Mouse (Mus musculus): ENCODE data around the gene Fahd1. TPM values are rescaled to one million over a fixed set of nuclear protein-coding genes. Genes with fewer than 3 reads are reported as not detected.
A peak's percentile ranks its signal among the peaks of the same experiment; 100 is the strongest.

The Fahd1 gene
- polyA plus RNA-seq, 1 experiment, result 31.1 TPM

GRCm38 (mm10) chr17:24878117-24878397 lies 27.9 kb upstream of the Fahd1 start:
- no peak overlapping the region for H3K27ac ChIP-seq (ENCODE audit: insufficient read depth, low read length)
- H3K4me1 ChIP-seq (ENCODE audit: control insufficient read depth, insufficient read depth, low read length), result no peaks in the 10 kb centered on the region
- no peak overlapping the region for H3K4me3 ChIP-seq (replicated peaks; ENCODE audit: insufficient read depth, low read depth, low read length)
- DNase-seq, result no peak
- no peak for TF ChIP-seq CTCF (IDR thresholded peaks at IDR 0.05; ENCODE audit: borderline replicate concordance, insufficient read depth, low read depth, low read length)
- TF ChIP-seq POLR2A (IDR thresholded peaks at IDR 0.05; ENCODE audit: borderline replicate concordance, insufficient read depth, low read length), result no peak
- WGBS, result 45% methylated on average over 5 of the region's 5 CpGs
- H3K27me3 ChIP-seq (ENCODE audit: control insufficient read depth, insufficient read depth, low read length), result no peaks in the 10 kb centered on the region

GRCm38 (mm10) chr17:24877336-24878116 lies 27.4 kb upstream of the Fahd1 start:
- DNase-seq, result no peak
- TF ChIP-seq CTCF (IDR thresholded peaks at IDR 0.05; ENCODE audit: borderline replicate concordance, insufficient read depth, low read depth, low read length) (no peak), POLR2A (IDR thresholded peaks at IDR 0.05; ENCODE audit: borderline replicate concordance, insufficient read depth, low read length) (no peak)
- WGBS, result 62% methylated on average over 10 of the region's 10 CpGs
- Histone ChIP-seq H3K27ac (ENCODE audit: insufficient read depth, low read length) (no peak overlapping the region), H3K4me1 (ENCODE audit: control insufficient read depth, insufficient read depth, low read length) (no peaks in the 10 kb centered on the region), H3K27me3 (ENCODE audit: control insufficient read depth, insufficient read depth, low read length) (no peaks in the 10 kb centered on the region), H3K4me3 (replicated peaks; ENCODE audit: insufficient read depth, low read depth, low read length) (no peak overlapping the region)

GRCm38 (mm10) chr17:24874989-24875388 lies 24.8 kb upstream of the Fahd1 start:
- DNase-seq, result no peak
- no peak overlapping the region for H3K27ac ChIP-seq (ENCODE audit: insufficient read depth, low read length)
- WGBS, result 71% methylated on average over 8 of the region's 8 CpGs
- no peaks in the 10 kb centered on the region for H3K4me1 ChIP-seq (ENCODE audit: control insufficient read depth, insufficient read depth, low read length)
- H3K27me3 ChIP-seq (ENCODE audit: control insufficient read depth, insufficient read depth, low read length), result no peaks in the 10 kb centered on the region
- H3K4me3 ChIP-seq (replicated peaks; ENCODE audit: insufficient read depth, low read depth, low read length), result no peak overlapping the region
- TF ChIP-seq POLR2A (IDR thresholded peaks at IDR 0.05; ENCODE audit: borderline replicate concordance, insufficient read depth, low read length), result no peak

- H3K4me1 ChIP-seq (ENCODE audit: control insufficient read depth, insufficient read depth, low read length), result no peaks in the 10 kb centered on the region
- no peak for DNase-seq
Measured at GRCm38 (mm10) chr17:24874405-24874745, 24.2 kb upstream of the Fahd1 start.

GRCm38 (mm10) chr17:24873695-24874404 lies 23.7 kb upstream of the Fahd1 start:
- Histone ChIP-seq H3K4me1 (ENCODE audit: control insufficient read depth, insufficient read depth, low read length) (no peaks in the 10 kb centered on the region), H3K27me3 (ENCODE audit: control insufficient read depth, insufficient read depth, low read length) (no peaks in the 10 kb centered on the region), H3K4me3 (replicated peaks; ENCODE audit: insufficient read depth, low read depth, low read length) (no peak overlapping the region), H3K27ac (ENCODE audit: insufficient read depth, low read length) (no peak overlapping the region)
- DNase-seq, result no peak
- TF ChIP-seq POLR2A (IDR thresholded peaks at IDR 0.05; ENCODE audit: borderline replicate concordance, insufficient read depth, low read length) (no peak), CTCF (IDR thresholded peaks at IDR 0.05; ENCODE audit: borderline replicate concordance, insufficient read depth, low read depth, low read length) (no peak)
- 49% methylated on average over 4 of the region's 4 CpGs for WGBS

More at GRCm38 (mm10) chr17:24874405-24874745, 24.2 kb upstream of the Fahd1 start:
- whole genome bisulfite sequencing, result 17% methylated on average over 1 of the region's 1 CpGs
- TF ChIP-seq POLR2A (IDR thresholded peaks at IDR 0.05; ENCODE audit: borderline replicate concordance, insufficient read depth, low read length), result no peak
- TF ChIP-seq CTCF (IDR thresholded peaks at IDR 0.05; ENCODE audit: borderline replicate concordance, insufficient read depth, low read depth, low read length), result no peak
- Histone ChIP-seq H3K27ac (ENCODE audit: insufficient read depth, low read length) (no peak overlapping the region), H3K4me3 (replicated peaks; ENCODE audit: insufficient read depth, low read depth, low read length) (no peak overlapping the region), H3K27me3 (ENCODE audit: control insufficient read depth, insufficient read depth, low read length) (no peaks in the 10 kb centered on the region)

- no peak overlapping the region for H3K27ac ChIP-seq (ENCODE audit: insufficient read depth, low read length)
- H3K4me1 ChIP-seq (ENCODE audit: control insufficient read depth, insufficient read depth, low read length), result peaks cover 20% of the 10 kb centered on the region
- DNase-seq, result no peak
- WGBS, result 83% methylated on average over 10 of the region's 10 CpGs
- TF ChIP-seq POLR2A (IDR thresholded peaks at IDR 0.05; ENCODE audit: borderline replicate concordance, insufficient read depth, low read length) (no peak), CTCF (IDR thresholded peaks at IDR 0.05; ENCODE audit: borderline replicate concordance, insufficient read depth, low read depth, low read length) (no peak)
- H3K4me3 ChIP-seq (replicated peaks; ENCODE audit: insufficient read depth, low read depth, low read length), result no peak overlapping the region
- H3K27me3 ChIP-seq (ENCODE audit: control insufficient read depth, insufficient read depth, low read length), result no peaks in the 10 kb centered on the region
Measured at GRCm38 (mm10) chr17:24867914-24868313, 17.8 kb upstream of the Fahd1 start.

GRCm38 (mm10) chr17:24865776-24866175 lies 15.6 kb upstream of the Fahd1 start, which contains the start of gene Igfals:
Igfals (plus strand) TSS chr17:24865997.
- TF ChIP-seq CTCF (IDR thresholded peaks at IDR 0.05; ENCODE audit: borderline replicate concordance, insufficient read depth, low read depth, low read length) (no peak), POLR2A (IDR thresholded peaks at IDR 0.05; ENCODE audit: borderline replicate concordance, insufficient read depth, low read length) (peak; percentile 46; the same call in 1 of the 2 replicates)
- WGBS, result 17% methylated on average over 8 of the region's 8 CpGs
- Histone ChIP-seq H3K4me3 (replicated peaks; ENCODE audit: insufficient read depth, low read depth, low read length) (peak within 1 kb of the TSS; percentile 48), H3K27ac (ENCODE audit: insufficient read depth, low read length) (peak within 1 kb of the TSS; percentile 67), H3K4me1 (ENCODE audit: control insufficient read depth, insufficient read depth, low read length) (peaks cover 20% of the 10 kb centered on the region), H3K27me3 (ENCODE audit: control insufficient read depth, insufficient read depth, low read length) (no peaks in the 10 kb centered on the region)
- peak; percentile 90 to 92 for DNase-seq

- no peak for TF ChIP-seq POLR2A (IDR thresholded peaks at IDR 0.05; ENCODE audit: borderline replicate concordance, insufficient read depth, low read length)
- TF ChIP-seq CTCF (IDR thresholded peaks at IDR 0.05; ENCODE audit: borderline replicate concordance, insufficient read depth, low read depth, low read length), result no peak
- Histone ChIP-seq H3K4me1 (ENCODE audit: control insufficient read depth, insufficient read depth, low read length) (peaks cover 18% of the 10 kb centered on the region), H3K27me3 (ENCODE audit: control insufficient read depth, insufficient read depth, low read length) (no peaks in the 10 kb centered on the region), H3K27ac (ENCODE audit: insufficient read depth, low read length) (no peak overlapping the region), H3K4me3 (replicated peaks; ENCODE audit: insufficient read depth, low read depth, low read length) (no peak overlapping the region)
- WGBS, result 97% methylated on average over 3 of the region's 3 CpGs
- DNase-seq, result no peak
Measured at GRCm38 (mm10) chr17:24861785-24862184, 11.6 kb upstream of the Fahd1 start.

All from cerebellum, adult 2 months (tissue).